Mouse (Mus musculus): ENCODE measurements around the gene Cr1l. TPM values are rescaled to one million over a fixed set of nuclear protein-coding genes. Genes with fewer than 3 reads are reported as not detected.

The Cr1l gene
- polyA plus RNA-seq, 1 experiment from 2014 or later = 66.1 TPM

DNA sequence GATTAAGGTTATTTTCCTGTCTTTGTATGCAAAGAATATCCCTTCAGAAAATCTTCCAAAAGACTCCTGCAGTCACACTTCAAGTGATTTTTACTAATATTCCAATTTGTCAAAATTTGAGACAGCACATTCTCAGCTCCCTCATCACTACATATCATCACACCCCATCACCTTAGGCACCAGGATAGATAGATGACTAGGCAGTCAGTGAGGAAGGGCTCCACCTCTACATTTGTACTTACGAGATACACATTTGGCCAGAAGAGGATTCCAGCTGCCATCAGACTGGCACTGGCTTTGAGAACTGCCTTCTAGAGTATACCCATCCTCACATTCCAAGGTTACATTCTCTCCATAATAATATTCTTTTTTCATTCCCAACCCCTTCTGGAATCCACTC is 17.0 kb downstream of the Cr1l start:
- Histone ChIP-seq H3K4me1 (replicated peaks; ENCODE audit: control insufficient read depth, insufficient read depth, low read length) (no peaks in the 10 kb centered on the region), H3K9me3 (ENCODE audit: control insufficient read depth, low read length) (no peaks in the 10 kb centered on the region), H3K27ac (ENCODE audit: low read depth) (no peak overlapping the region), H3K36me3 (ENCODE audit: control insufficient read depth, insufficient read depth, low read length) (peaks cover 58% of the 10 kb centered on the region), H3K4me3 (ENCODE audit: low read depth, low read length) (no peak overlapping the region), H3K27me3 (replicated peaks; ENCODE audit: control insufficient read depth, insufficient read depth, low read length) (no peaks in the 10 kb centered on the region), H3K4me2 (ENCODE audit: low read length) (no peak overlapping the region), H3K9ac (ENCODE audit: low read length) (no peak overlapping the region)
- DNase-seq (ENCODE audit: low spot score) (no peak), ATAC-seq (replicated peaks; ENCODE audit: low FRiP score, low TSS enrichment, low read depth) (no peak)
- 92% methylated on average over 1 of the region's 1 CpGs for WGBS

GRCm38 (mm10) chr1:195113621-195114020 is 17.8 kb downstream of the Cr1l start:
- no peaks in the 10 kb centered on the region for H3K27me3 ChIP-seq (replicated peaks; ENCODE audit: control insufficient read depth, insufficient read depth, low read length)
- no peak for DNase-seq (ENCODE audit: low spot score)
- WGBS = 90% methylated on average over 4 of the region's 4 CpGs
- H3K4me3 ChIP-seq (ENCODE audit: low read depth, low read length) = no peak overlapping the region
- no peaks in the 10 kb centered on the region for H3K9me3 ChIP-seq (ENCODE audit: control insufficient read depth, low read length)
- H3K4me2 ChIP-seq (ENCODE audit: low read length) = no peak overlapping the region
- H3K36me3 ChIP-seq (ENCODE audit: control insufficient read depth, insufficient read depth, low read length) = peaks cover 59% of the 10 kb centered on the region
- no peak for ATAC-seq (replicated peaks; ENCODE audit: low FRiP score, low TSS enrichment, low read depth)
- H3K4me1 ChIP-seq (replicated peaks; ENCODE audit: control insufficient read depth, insufficient read depth, low read length) = no peaks in the 10 kb centered on the region
- no peak overlapping the region for H3K9ac ChIP-seq (ENCODE audit: low read length)
- no peak overlapping the region for H3K27ac ChIP-seq (ENCODE audit: low read depth)

- Histone ChIP-seq H3K9me3 (ENCODE audit: control insufficient read depth, low read length) (no peaks in the 10 kb centered on the region), H3K4me2 (ENCODE audit: low read length) (no peak overlapping the region), H3K27ac (ENCODE audit: low read depth) (no peak overlapping the region), H3K27me3 (replicated peaks; ENCODE audit: control insufficient read depth, insufficient read depth, low read length) (no peaks in the 10 kb centered on the region), H3K4me3 (ENCODE audit: low read depth, low read length) (no peak overlapping the region), H3K9ac (ENCODE audit: low read length) (no peak overlapping the region), H3K4me1 (replicated peaks; ENCODE audit: control insufficient read depth, insufficient read depth, low read length) (no peaks in the 10 kb centered on the region), H3K36me3 (ENCODE audit: control insufficient read depth, insufficient read depth, low read length) (peaks cover 45% of the 10 kb centered on the region)
- DNase-seq (ENCODE audit: low spot score) (no peak), ATAC-seq (replicated peaks; ENCODE audit: low FRiP score, low TSS enrichment, low read depth) (0 out of 2 replicates have a peak, but pooled peaks have one; percentile 64)
- 23% methylated on average over 4 of the region's 4 CpGs for WGBS
Observed at GRCm38 (mm10) chr1:195100693-195101092, 30.7 kb downstream of the Cr1l start.

DNA sequence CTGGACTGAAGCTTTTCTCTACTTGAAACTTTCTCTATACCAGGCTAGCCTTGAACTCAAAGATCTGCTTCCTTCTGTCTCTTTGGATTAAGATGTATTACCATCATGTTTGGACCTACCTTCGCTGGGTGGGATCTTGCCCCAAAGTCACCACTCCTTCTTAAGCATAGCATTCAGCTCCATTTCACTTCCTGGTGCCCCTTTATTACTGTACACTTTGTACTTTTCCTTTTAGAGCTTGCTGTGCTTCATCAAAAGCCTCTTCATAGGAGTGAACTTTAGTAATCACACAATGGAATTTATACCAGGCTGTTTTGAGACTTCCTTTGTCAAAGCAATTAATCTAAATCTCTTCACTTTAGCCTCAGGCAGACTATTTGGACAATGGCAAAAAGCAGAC is 33.4 kb downstream of the Cr1l start:
- Histone ChIP-seq H3K36me3 (ENCODE audit: control insufficient read depth, insufficient read depth, low read length) (peaks cover 22% of the 10 kb centered on the region), H3K4me2 (ENCODE audit: low read length) (no peak overlapping the region), H3K9ac (ENCODE audit: low read length) (no peak overlapping the region), H3K4me3 (ENCODE audit: low read depth, low read length) (no peak overlapping the region), H3K27me3 (replicated peaks; ENCODE audit: control insufficient read depth, insufficient read depth, low read length) (no peaks in the 10 kb centered on the region), H3K27ac (ENCODE audit: low read depth) (no peak overlapping the region), H3K4me1 (replicated peaks; ENCODE audit: control insufficient read depth, insufficient read depth, low read length) (no peaks in the 10 kb centered on the region), H3K9me3 (ENCODE audit: control insufficient read depth, low read length) (no peaks in the 10 kb centered on the region)
- DNase-seq (ENCODE audit: low spot score) = no peak
- 100% methylated on average over 1 of the region's 1 CpGs for WGBS
- no peak for ATAC-seq (replicated peaks; ENCODE audit: low FRiP score, low TSS enrichment, low read depth)

GRCm38 (mm10) chr1:195092220-195092720 is 39.1 kb downstream of the Cr1l start, which contains the start of gene Cd46:
Gene Cd46 (minus strand): TSS chr1:195092249.
- Histone ChIP-seq H3K4me2 (ENCODE audit: low read length) (peak within 1 kb of the TSS; percentile 63), H3K4me1 (replicated peaks; ENCODE audit: control insufficient read depth, insufficient read depth, low read length) (peaks cover 3% of the 10 kb centered on the region; the same call in 1 of the 2 replicates), H3K27ac (ENCODE audit: low read depth) (0 out of 2 replicates have a peak within 1 kb of the TSS, but pooled peaks have one; percentile 22), H3K9me3 (ENCODE audit: control insufficient read depth, low read length) (no peaks in the 10 kb centered on the region), H3K9ac (ENCODE audit: low read length) (peak within 1 kb of the TSS; percentile 34; the same call in 1 of the 2 replicates), H3K4me3 (ENCODE audit: low read depth, low read length) (peak within 1 kb of the TSS; percentile 36), H3K36me3 (ENCODE audit: control insufficient read depth, insufficient read depth, low read length) (0 out of 2 replicates have a peak, but pooled peaks cover 5% of the 10 kb centered on the region), H3K27me3 (replicated peaks; ENCODE audit: control insufficient read depth, insufficient read depth, low read length) (no peaks in the 10 kb centered on the region)
- WGBS = 2% methylated on average over 14 of the region's 14 CpGs
- peak; percentile 96 for ATAC-seq (replicated peaks; ENCODE audit: low FRiP score, low TSS enrichment, low read depth)
- peak; percentile 84 for DNase-seq (ENCODE audit: low spot score)

GRCm38 (mm10) chr1:195091699-195092219 is 39.6 kb downstream of the Cr1l start:
- Histone ChIP-seq H3K36me3 (ENCODE audit: control insufficient read depth, insufficient read depth, low read length) (no peaks in the 10 kb centered on the region), H3K27ac (ENCODE audit: low read depth) (0 out of 2 replicates have a peak overlapping the region, but pooled peaks have one; percentile 22), H3K4me3 (ENCODE audit: low read depth, low read length) (peak overlapping the region; percentile 36), H3K9ac (ENCODE audit: low read length) (peak overlapping the region; percentile 34; the same call in 1 of the 2 replicates), H3K4me1 (replicated peaks; ENCODE audit: control insufficient read depth, insufficient read depth, low read length) (peaks cover 3% of the 10 kb centered on the region; the same call in 1 of the 2 replicates), H3K4me2 (ENCODE audit: low read length) (peak overlapping the region; percentile 63), H3K9me3 (ENCODE audit: control insufficient read depth, low read length) (no peaks in the 10 kb centered on the region), H3K27me3 (replicated peaks; ENCODE audit: control insufficient read depth, insufficient read depth, low read length) (no peaks in the 10 kb centered on the region)
- ATAC-seq (replicated peaks; ENCODE audit: low FRiP score, low TSS enrichment, low read depth) = peak; percentile 81
- DNase-seq (ENCODE audit: low spot score) = no peak
- WGBS = 18% methylated on average over 11 of the region's 11 CpGs

GRCm38 (mm10) chr1:195082142-195082541 is 49.2 kb downstream of the Cr1l start:
- H3K9ac ChIP-seq (ENCODE audit: low read length) = no peak overlapping the region
- H3K27ac ChIP-seq (ENCODE audit: low read depth) = no peak overlapping the region
- no peaks in the 10 kb centered on the region for H3K9me3 ChIP-seq (ENCODE audit: control insufficient read depth, low read length)
- DNase-seq (ENCODE audit: low spot score) (no peak), ATAC-seq (replicated peaks; ENCODE audit: low FRiP score, low TSS enrichment, low read depth) (no peak)
- no peaks in the 10 kb centered on the region for H3K27me3 ChIP-seq (replicated peaks; ENCODE audit: control insufficient read depth, insufficient read depth, low read length)
- no peak overlapping the region for H3K4me3 ChIP-seq (ENCODE audit: low read depth, low read length)
- H3K36me3 ChIP-seq (ENCODE audit: control insufficient read depth, insufficient read depth, low read length) = no peaks in the 10 kb centered on the region
- no peaks in the 10 kb centered on the region for H3K4me1 ChIP-seq (replicated peaks; ENCODE audit: control insufficient read depth, insufficient read depth, low read length)
- H3K4me2 ChIP-seq (ENCODE audit: low read length) = no peak overlapping the region

Data from intestine, embryonic 14.5 days (tissue).